Mouse (Mus musculus): ENCODE measurements around the gene Spata7.

Spata7 gene

GRCm38 (mm10) chr12:98673879-98674278, 45.9 kb downstream of the Spata7 start:
- DNase-seq (ENCODE audit: low spot score) = no peak

GRCm38 (mm10) chr12:98674627-98675143, 46.7 kb downstream of the Spata7 start:
- peak; percentile 89 for DNase-seq (ENCODE audit: low spot score)

DNA sequence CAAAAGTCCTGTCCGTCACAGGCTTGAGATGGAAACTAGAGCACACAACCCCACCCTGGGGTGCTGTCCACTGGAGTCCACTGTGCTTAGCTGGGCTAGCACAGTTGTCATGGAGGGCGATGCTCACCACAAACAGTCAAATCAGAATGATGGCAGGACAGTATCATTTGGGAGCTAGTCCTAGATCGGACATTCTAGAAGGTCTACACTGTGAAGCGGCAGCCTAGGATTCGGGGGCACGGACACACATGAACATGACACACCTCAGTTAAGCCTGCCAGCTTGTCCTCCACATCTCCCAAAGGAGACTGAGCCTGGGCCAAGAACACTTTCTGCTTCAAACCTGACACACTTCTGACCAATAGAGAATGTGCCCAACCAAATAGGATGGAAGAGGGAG, 48.9 kb downstream of the Spata7 start:
- DNase-seq (ENCODE audit: low spot score) = no peak

DNA sequence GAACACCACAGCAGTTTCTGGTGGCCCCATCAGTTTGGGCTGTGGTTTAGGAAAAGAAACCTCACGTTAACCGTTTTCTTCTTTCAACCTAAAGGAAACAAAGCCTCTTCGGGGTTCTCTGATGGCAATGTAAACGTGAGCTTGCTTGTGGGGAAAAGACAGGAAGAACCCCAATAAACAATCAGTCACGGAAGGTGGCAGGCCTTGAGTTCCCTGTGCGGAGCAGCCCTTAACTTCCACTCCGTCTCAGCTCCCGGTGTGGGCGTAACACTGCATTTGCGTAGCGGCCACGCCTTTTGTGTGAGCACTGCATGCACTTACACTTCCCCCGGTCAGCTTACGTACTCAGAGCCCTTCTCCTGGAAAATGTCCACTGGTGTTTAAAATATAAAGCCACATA, 49.4 kb downstream of the Spata7 start:
- no peak for DNase-seq (ENCODE audit: low spot score)

DNA sequence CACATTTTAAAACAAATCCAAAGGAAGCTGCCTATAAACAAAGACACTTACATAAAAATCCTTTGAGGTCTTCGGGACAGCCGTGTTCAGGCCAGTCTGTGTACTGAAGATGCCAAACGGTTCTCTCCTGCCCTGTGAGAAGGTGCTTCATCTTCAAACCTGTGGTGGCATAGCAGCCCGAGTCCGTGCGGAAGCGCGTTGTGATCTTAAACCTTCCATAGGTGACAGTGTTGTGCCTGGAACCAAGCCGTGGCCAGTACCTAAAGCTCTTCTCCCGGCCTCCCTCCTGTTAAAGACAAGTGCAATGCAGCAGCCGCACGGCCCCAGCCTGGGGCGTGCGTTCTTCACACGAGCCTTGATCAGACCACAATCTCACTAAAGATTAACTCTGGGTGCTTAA, 51.9 kb downstream of the Spata7 start:
- no peak for DNase-seq (ENCODE audit: low spot score)

DNA sequence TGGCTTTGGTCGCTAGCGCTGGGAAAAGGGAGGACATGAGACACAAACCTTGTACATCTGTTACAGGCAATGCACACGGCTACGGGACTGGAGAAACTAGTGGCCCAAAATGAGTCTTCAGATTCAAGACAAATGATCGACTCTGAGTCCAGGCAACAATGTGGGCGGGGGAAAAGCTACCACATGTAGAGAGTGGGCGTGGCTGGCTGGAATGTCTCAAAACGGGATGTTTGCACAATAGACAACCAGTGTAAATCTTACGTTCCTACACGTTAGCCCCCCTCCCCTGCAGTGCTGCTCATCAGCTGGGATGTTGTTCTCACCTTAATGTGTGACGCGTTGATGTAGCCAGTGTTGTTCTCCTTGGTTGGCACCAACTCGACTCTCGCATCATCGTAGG, 54.2 kb downstream of the Spata7 start:
- DNase-seq (ENCODE audit: low spot score) = no peak

DNA sequence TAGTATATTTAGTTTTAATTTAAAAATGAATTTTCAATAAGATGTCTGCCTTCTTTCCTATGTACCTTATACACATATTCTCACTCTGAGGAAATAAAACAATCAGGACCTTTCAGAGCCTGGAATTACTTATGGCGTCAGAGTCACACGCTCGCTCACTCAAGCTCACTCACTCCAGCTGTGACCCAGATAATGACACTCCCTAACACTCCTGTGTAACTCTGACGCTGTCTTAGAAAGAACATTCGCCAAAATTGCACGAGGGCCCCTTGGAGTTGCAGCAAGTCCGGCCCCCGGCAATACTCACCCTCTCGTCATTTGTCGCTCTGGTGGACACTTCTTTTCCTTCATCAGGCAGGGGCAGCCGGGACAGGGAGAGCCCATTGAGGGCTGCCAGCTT, 55.2 kb downstream of the Spata7 start:
- no peak for DNase-seq (ENCODE audit: low spot score)

DNA sequence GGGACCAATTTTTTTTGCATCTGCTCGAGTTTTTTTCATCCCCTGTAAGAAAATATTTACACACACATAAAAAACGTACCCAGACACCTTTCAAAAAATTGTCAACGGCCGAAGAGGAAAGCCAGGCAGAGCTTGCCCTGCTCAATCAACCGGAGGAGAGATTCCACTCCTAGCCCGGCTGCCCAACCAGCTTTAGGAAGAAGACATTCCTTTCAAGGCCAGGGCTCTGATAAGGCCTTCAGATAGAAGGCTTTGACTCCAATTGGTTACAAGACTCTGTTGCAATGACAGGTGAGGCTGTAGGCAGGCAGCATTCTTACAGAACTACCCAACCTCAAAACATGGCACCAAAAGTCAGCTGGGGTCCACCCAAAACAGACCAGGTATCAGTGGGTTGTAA, 55.6 kb downstream of the Spata7 start:
- DNase-seq (ENCODE audit: low spot score) = no peak

- no peak for DNase-seq (ENCODE audit: low spot score)
These were observed 62.3 kb downstream of the Spata7 start for GRCm38 (mm10) chr12:98690230-98690629.

DNA sequence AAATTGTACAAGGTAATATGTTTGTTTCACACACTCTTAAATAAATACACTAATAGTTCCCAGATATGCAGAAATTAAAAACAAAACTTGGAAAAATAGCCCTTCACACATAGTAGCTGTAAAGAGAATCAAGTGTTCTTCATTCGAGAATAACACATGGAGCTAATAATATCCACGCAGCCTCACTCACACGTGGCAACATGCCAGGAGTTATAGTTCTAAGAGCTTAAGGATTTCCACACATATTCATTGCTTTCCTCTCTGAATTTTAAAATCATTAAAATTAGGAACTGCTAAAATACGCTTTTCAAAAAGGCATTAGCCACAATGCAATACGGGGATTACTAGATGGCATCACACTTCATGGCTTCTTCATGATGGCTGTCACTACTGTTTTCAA, 69.2 kb downstream of the Spata7 start:
- DNase-seq (ENCODE audit: low spot score) = no peak

DNA sequence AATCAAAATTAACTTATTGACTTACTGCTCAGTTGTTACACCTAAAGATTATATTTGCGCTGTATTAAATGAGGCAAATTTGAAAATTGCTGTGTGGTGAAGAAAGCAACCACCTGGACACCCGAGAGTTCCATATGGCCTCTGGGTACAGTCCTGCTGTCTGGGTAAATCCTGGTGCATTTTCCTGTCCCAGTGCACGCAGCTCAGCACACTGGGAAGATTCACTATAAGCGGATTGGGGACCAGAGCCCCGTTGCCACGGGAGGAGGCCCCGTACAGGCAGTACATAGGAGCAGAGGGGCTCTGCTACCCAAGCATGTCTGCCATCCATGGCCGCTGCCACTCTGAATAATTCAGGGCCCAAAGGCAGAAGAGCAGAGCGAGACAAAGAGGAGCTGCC, 73.6 kb downstream of the Spata7 start:
- no peak for DNase-seq (ENCODE audit: low spot score)

GRCm38 (mm10) chr12:98703554-98703953, 75.6 kb downstream of the Spata7 start:
- DNase-seq (ENCODE audit: low spot score) = no peak

- DNase-seq (ENCODE audit: low spot score) = no peak
These were observed 76.0 kb downstream of the Spata7 start for GRCm38 (mm10) chr12:98703961-98704360.

GRCm38 (mm10) chr12:98712819-98713218, 84.9 kb downstream of the Spata7 start:
- DNase-seq (ENCODE audit: low spot score) = no peak

- no peak for DNase-seq (ENCODE audit: low spot score)
These were observed 85.7 kb downstream of the Spata7 start for GRCm38 (mm10) chr12:98713621-98714103.

DNA sequence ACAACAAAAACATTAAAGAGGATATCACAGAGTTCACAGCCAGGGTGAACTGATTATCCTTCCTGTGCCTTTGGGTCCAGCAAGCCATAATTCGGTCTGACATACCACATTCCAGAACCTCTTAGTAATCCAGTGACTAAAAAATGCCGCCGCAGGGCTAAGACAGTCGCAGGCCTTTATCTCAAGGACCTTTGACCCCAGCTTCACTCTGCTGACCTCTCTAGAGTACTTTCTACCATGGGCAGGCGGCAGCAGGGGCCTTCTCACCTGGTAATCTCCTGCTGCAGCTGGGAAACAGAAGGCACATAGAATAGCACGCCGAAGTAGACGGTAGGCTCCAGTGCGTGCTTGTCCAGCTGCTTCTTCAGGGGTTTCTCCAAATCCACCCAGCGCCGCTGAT, 86.8 kb downstream of the Spata7 start:
- no peak for DNase-seq (ENCODE audit: low spot score)

- no peak for DNase-seq (ENCODE audit: low spot score)
These were observed 88.2 kb downstream of the Spata7 start for GRCm38 (mm10) chr12:98716142-98716541.

Measured in testis, postnatal 10 days (tissue).